Mouse (Mus musculus) cerebellum, postnatal 36 days (tissue): Measurements from ENCODE around the gene B4galt3.
"Not testable (repeated sequence)": the region's sequence is repeated elsewhere in the genome, so short reads cannot be mapped to it uniquely, and the experiment has no call there.

ENCODE experiments used
- DNase-seq, 2 experiments: peaks; one replicate each; pipeline ENCODE4 v3.0.0; 2021 to 2022; ENCODE audit warnings: mixed read lengths in 2 of 2

Gene B4galt3

GRCm38 (mm10) chr1:171285096-171285892 lies 15.2 kb downstream of the B4galt3 start:
- peak in 1 of 2 experiments; percentile 1 for DNase-seq

GRCm38 (mm10) chr1:171286517-171286916 lies 16.4 kb downstream of the B4galt3 start:
- peak in 1 of 2 experiments; percentile 9 for DNase-seq

GRCm38 (mm10) chr1:171287136-171288081 lies 17.3 kb downstream of the B4galt3 start, which contains the start of gene Usp21:
Gene Usp21 (minus strand): TSS chr1:171287991.
- peak; percentile 92 to 95 for DNase-seq

- peak in 1 of 2 experiments; percentile 3 for DNase-seq
Measured at GRCm38 (mm10) chr1:171288328-171288727, 18.2 kb downstream of the B4galt3 start.

GRCm38 (mm10) chr1:171293351-171293750 lies 23.2 kb downstream of the B4galt3 start:
- no peak for DNase-seq

GRCm38 (mm10) chr1:171293906-171294297 lies 23.8 kb downstream of the B4galt3 start:
- DNase-seq, result no peak

- DNase-seq, result peak; percentile 78 to 88
Measured at GRCm38 (mm10) chr1:171294298-171295062, 24.4 kb downstream of the B4galt3 start, which contains the start of gene Ufc1. Gene Ufc1 (minus strand): TSS chr1:171295024.

GRCm38 (mm10) chr1:171295063-171295402 lies 24.9 kb downstream of the B4galt3 start:
- no peak for DNase-seq

- peak in 1 of 2 experiments; percentile 35 for DNase-seq
Measured at GRCm38 (mm10) chr1:171298226-171298625, 28.1 kb downstream of the B4galt3 start.

GRCm38 (mm10) chr1:171306157-171306556 lies 36.0 kb downstream of the B4galt3 start:
- DNase-seq, result not testable (repeated sequence)

- DNase-seq, result no peak
Measured at GRCm38 (mm10) chr1:171309321-171309720, 39.2 kb downstream of the B4galt3 start.

- peak in 1 of 2 experiments; percentile 32 for DNase-seq
Measured at GRCm38 (mm10) chr1:171319748-171320147, 49.6 kb downstream of the B4galt3 start.

GRCm38 (mm10) chr1:171320151-171320550 lies 50.0 kb downstream of the B4galt3 start:
- peak; percentile 78 to 79 for DNase-seq

- no peak for DNase-seq
Measured at GRCm38 (mm10) chr1:171321415-171321814, 51.3 kb downstream of the B4galt3 start.

- no peak for DNase-seq
Measured at GRCm38 (mm10) chr1:171322012-171322411, 51.9 kb downstream of the B4galt3 start.

- no peak for DNase-seq
Measured at GRCm38 (mm10) chr1:171325571-171325970, 55.4 kb downstream of the B4galt3 start.
